Mouse (Mus musculus): Measurements from ENCODE around the gene Cuedc2. TPM values are rescaled to one million over a fixed set of nuclear protein-coding genes. Genes with fewer than 3 reads are reported as not detected.

Cuedc2 gene
- 46.0 and 54.8 TPM in 2 replicates for polyA plus RNA-seq (2012; rRNA removed)

GRCm38 (mm10) chr19:46338331-46338936 lies at the start of gene Cuedc2:
Gene Cuedc2, minus strand, starts transcription at chr19:46338702.

GRCm38 (mm10) chr19:46350168-46350932 lies 11.8 kb upstream of the Cuedc2 start, which contains the start of gene 2310034G01Rik:
Gene 2310034G01Rik, minus strand, starts transcription at chr19:46350302.

GRCm38 (mm10) chr19:46328081-46329030 lies 10.1 kb downstream of the Cuedc2 start, which contains the start of gene Fbxl15:
Gene Fbxl15, plus strand, starts transcription at chr19:46328184.

GRCm38 (mm10) chr19:46326756-46327305 lies 11.7 kb downstream of the Cuedc2 start, which contains the start of gene Psd:
Gene Psd, minus strand, starts transcription at chr19:46327156.

GRCm38 (mm10) chr19:46304216-46304841 lies 34.2 kb downstream of the Cuedc2 start, which contains the start of gene Nfkb2:
Gene Nfkb2, plus strand, starts transcription at chr19:46304320.

Other genes starting within 250 kb of the Cuedc2 start
- not detected in 2 replicates for gene Elovl3, start 206.8 kb downstream of the Cuedc2 start, polyA plus RNA-seq (2012; rRNA removed)
- gene Pitx3, start 190.4 kb downstream of the Cuedc2 start, polyA plus RNA-seq (2012; rRNA removed) = 0.01 and 0.14 TPM in 2 replicates
- 13.8 and 15.3 TPM in 2 replicates for gene Gbf1, start 186.2 kb downstream of the Cuedc2 start, polyA plus RNA-seq (2012; rRNA removed)
- 4.4 TPM in 2 replicates for gene Nfkb2, start 34.4 kb downstream of the Cuedc2 start, polyA plus RNA-seq (2012; rRNA removed)
- gene Psd, start 11.5 kb downstream of the Cuedc2 start, polyA plus RNA-seq (2012; rRNA removed) = 5.4 TPM in 2 replicates
- gene Fbxl15, start 10.5 kb downstream of the Cuedc2 start, polyA plus RNA-seq (2012; rRNA removed) = 5.7 and 6.2 TPM in 2 replicates
- gene Mfsd13a, start 2.4 kb upstream of the Cuedc2 start, polyA plus RNA-seq (2012; rRNA removed) = 7.3 and 10.8 TPM in 2 replicates
- 0.21 and 0.23 TPM in 2 replicates for gene 2310034G01Rik, start 11.6 kb upstream of the Cuedc2 start, polyA plus RNA-seq (2012; rRNA removed)
- gene Actr1a, start 57.0 kb upstream of the Cuedc2 start, polyA plus RNA-seq (2012; rRNA removed) = 25.2 and 30.4 TPM in 2 replicates
- gene Sufu, start 58.2 kb upstream of the Cuedc2 start, polyA plus RNA-seq (2012; rRNA removed) = 3.0 and 3.3 TPM in 2 replicates
- gene Trim8, start 163.0 kb upstream of the Cuedc2 start, polyA plus RNA-seq (2012; rRNA removed) = 6.4 and 7.7 TPM in 2 replicates
- gene Arl3, start 234.5 kb upstream of the Cuedc2 start, polyA plus RNA-seq (2012; rRNA removed) = 28.6 and 30.0 TPM in 2 replicates
- 5.9 and 8.3 TPM in 2 replicates for gene Sfxn2, start 234.7 kb upstream of the Cuedc2 start, polyA plus RNA-seq (2012; rRNA removed)

All from liver, embryonic 14 days (tissue).